Mouse (Mus musculus): ENCODE measurements around the gene Dock9.

- no peak for TF ChIP-seq CTCF (conservative IDR thresholded peaks at IDR 0.05; ENCODE audit: insufficient read depth, insufficient read length, low read depth, low read length)
- no peak for TF ChIP-seq POLR2A (IDR thresholded peaks at IDR 0.05; ENCODE audit: low read depth, low read length)
Observed at GRCm38 (mm10) chr14:121611098-121611497, 186.5 kb downstream of the Dock9 start.
